Mouse (Mus musculus) midbrain, postnatal 0 days (tissue): ENCODE measurements at regions not wholly inside any gene's neighbourhood (a gene's known extent, or its start where the extent isn't known, plus 50 kb on each side); places are given as distances from the start of the nearest gene placed in this dataset.

Source experiments
- ATAC-seq: fragments of 200-750 bp; cut with Nextera tagmentation; 2 replicates; pipeline ENCODE4 v1.8.0; 2017; ENCODE audit warnings: moderate number of reproducible peaks, mild to moderate bottlenecking, moderate TSS enrichment, moderate library complexity; ENCODE audit not compliant: low FRiP score
- DNase-seq: peaks from one replicate; pipeline ENCODE4 v3.0.0-alpha.2; 2015; ENCODE audit warnings: low spot score
- H3K27ac ChIP-seq: fragments of 300-500 bp; sonication (generic); 2 replicates; pipeline ENCODE4 v1.5.1; 2014; ENCODE audit warnings: low read depth, mild to moderate bottlenecking, low read length, mixed read lengths
- H3K27me3 ChIP-seq: fragments of 300-500 bp; sonication (generic); 2 replicates; pipeline ENCODE4 v1.6.1; 2014; ENCODE audit warnings: low read length, control low read depth, mixed read lengths; ENCODE audit not compliant: insufficient read depth
- H3K36me3 ChIP-seq: fragments of 300-500 bp; sonication (generic); 2 replicates; pipeline ENCODE4 v1.6.1; 2014; ENCODE audit warnings: low read length, control low read depth, mixed read lengths; ENCODE audit not compliant: insufficient read depth
- H3K4me1 ChIP-seq: fragments of 300-500 bp; sonication (generic); 2 replicates; pipeline ENCODE4 v1.6.1; 2014; ENCODE audit warnings: mild to moderate bottlenecking, control low read depth, antibody characterized with exemption, low read length, mixed read lengths; ENCODE audit not compliant: insufficient read depth
- H3K4me2 ChIP-seq: fragments of 300-500 bp; sonication (generic); 2 replicates; pipeline ENCODE4 v1.6.1; 2014; ENCODE audit warnings: low read depth, mild to moderate bottlenecking, low read length, mixed read lengths; ENCODE audit not compliant: poor library complexity, severe bottlenecking
- H3K4me3 ChIP-seq: fragments of 300-500 bp; sonication (generic); 2 replicates; pipeline ENCODE4 v1.5.1; 2014; ENCODE audit warnings: low read depth, mild to moderate bottlenecking, low read length, moderate library complexity
- H3K9ac ChIP-seq: fragments of 300-500 bp; sonication (generic); replicated peaks from 2 replicates; pipeline ENCODE4 v1.6.1; 2014; ENCODE audit warnings: mild to moderate bottlenecking, low read length, moderate library complexity, mixed read lengths; ENCODE audit not compliant: poor library complexity, severe bottlenecking
- H3K9me3 ChIP-seq: fragments of 300-500 bp; sonication (generic); 2 replicates; pipeline ENCODE4 v1.6.1; 2016; ENCODE audit warnings: low read length, control low read depth
- CTCF ChIP-seq: IDR thresholded peaks from 2 replicates; pipeline ENCODE4 v1.5.1; 2016; ENCODE audit warnings: antibody characterized with exemption, mild to moderate bottlenecking
- WGBS: fragments of 180-500 bp; shearing (Covaris S2); extraction: QIAGEN DNeasy Blood & Tissue Kit; methylation state at CpG from one replicate; pipeline ENCODE4 v1.1.7; 2014; 5-methylcytosine and 5-hydroxymethylcytosine counted together

DNA sequence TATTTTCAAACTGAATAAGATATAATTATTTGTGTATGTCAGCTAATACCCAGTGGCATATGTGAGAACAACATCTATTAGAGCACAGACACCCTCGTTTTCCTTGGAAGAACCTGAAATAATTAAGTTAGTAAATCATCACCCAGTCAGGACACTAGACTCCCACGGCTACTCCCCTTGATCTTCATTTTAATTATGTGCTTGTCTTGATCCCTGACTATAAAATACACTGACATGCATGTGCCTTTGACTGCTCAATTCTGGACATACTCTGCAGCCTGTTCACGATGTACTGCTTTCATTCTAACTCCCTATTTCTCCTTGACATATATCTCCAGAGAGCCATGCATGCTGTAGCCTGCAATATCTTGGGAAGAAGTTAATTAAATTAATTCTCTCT lies 232.7 kb upstream of the Atxn7l3b start:
- Histone ChIP-seq H3K36me3 (no peaks in the 10 kb centered on the region), H3K9ac (no peak overlapping the region), H3K27ac (no peak overlapping the region), H3K4me1 (no peaks in the 10 kb centered on the region), H3K27me3 (no peaks in the 10 kb centered on the region), H3K4me3 (no peak overlapping the region), H3K9me3 (no peaks in the 10 kb centered on the region), H3K4me2 (no peak overlapping the region)
- no peak for TF ChIP-seq CTCF
- ATAC-seq, result no peak
- DNase-seq, result peak; percentile 6
- 35% methylated on average over 3 of the region's 3 CpGs for WGBS

DNA sequence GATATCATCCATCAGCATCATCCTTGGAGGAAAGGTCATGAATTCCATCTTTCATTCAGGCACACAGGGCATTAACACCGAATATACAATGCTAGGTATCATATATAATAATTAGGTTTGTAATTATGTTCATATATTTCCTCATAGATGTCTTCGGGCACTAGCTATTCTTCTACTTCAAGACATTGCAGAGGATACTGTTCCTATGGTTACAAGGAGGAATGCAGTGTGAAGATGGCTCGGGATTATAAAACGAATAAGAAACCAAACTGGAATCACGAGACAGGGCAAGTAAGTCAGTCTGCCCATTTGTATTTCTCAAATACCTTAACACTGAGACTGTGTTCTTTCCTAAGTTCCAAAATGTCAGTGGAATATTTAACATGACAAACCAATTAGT lies 231.3 kb upstream of the Atxn7l3b start:
- Histone ChIP-seq H3K4me2 (no peak overlapping the region), H3K9ac (no peak overlapping the region), H3K27me3 (no peaks in the 10 kb centered on the region), H3K4me3 (no peak overlapping the region), H3K36me3 (no peaks in the 10 kb centered on the region), H3K27ac (no peak overlapping the region), H3K9me3 (no peaks in the 10 kb centered on the region), H3K4me1 (no peaks in the 10 kb centered on the region)
- TF ChIP-seq CTCF, result no peak
- DNase-seq, result peak; percentile 8
- WGBS, result 37% methylated on average over 5 of the region's 5 CpGs
- ATAC-seq, result 0 out of 2 replicates have a peak, but pooled peaks have one; percentile 41

DNA sequence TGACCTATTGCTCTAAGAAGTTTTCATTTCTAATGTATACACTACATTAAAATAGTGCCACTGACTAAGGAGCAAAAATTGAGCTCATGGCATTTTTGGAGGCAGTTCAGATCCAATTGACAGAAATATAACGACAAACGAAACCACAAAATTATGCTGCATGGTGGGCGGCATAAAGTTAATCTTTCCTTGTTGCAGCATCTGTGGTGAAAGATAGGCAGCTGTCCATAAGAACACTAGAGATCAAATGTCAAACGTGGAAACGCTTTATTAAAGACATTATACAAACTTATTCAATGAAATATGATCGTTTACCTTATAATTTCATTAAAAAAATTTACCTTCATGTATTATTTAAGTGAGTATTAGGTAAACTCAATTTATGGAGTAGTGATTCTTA lies 230.2 kb upstream of the Atxn7l3b start:
- no peak for TF ChIP-seq CTCF
- no peak for ATAC-seq
- Histone ChIP-seq H3K4me3 (no peak overlapping the region), H3K27ac (no peak overlapping the region), H3K27me3 (no peaks in the 10 kb centered on the region), H3K4me2 (no peak overlapping the region), H3K4me1 (no peaks in the 10 kb centered on the region), H3K9me3 (no peaks in the 10 kb centered on the region), H3K9ac (no peak overlapping the region), H3K36me3 (no peaks in the 10 kb centered on the region)
- DNase-seq, result no peak
- WGBS, result 84% methylated on average over 6 of the region's 6 CpGs

DNA sequence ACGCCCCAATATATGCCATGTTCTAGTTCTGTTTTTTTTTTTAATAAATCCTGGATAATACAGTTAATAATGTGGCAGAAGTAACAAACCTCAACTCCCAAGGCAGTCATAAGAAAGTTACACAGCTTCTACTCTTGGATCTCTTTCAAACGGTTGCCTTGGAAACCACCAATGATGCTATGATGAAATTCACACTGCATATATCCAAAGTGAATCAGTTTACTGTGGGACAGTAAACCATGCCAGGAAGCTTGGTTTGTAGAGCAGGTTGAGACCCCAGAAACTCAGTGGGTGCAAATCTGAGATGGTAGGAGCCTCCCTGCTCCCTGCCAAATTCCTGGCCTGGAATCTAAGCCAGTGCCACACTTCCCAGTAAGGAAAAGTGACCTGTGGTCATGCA lies 212.8 kb upstream of the Atxn7l3b start:
- ATAC-seq (no peak), DNase-seq (peak; percentile 64)
- Histone ChIP-seq H3K9ac (no peak overlapping the region), H3K4me2 (no peak overlapping the region), H3K36me3 (no peaks in the 10 kb centered on the region), H3K4me1 (0 out of 2 replicates have a peak, but pooled peaks cover 3% of the 10 kb centered on the region), H3K27ac (no peak overlapping the region), H3K27me3 (no peaks in the 10 kb centered on the region), H3K9me3 (no peaks in the 10 kb centered on the region), H3K4me3 (no peak overlapping the region)
- no peak for TF ChIP-seq CTCF
- WGBS, result 73% methylated on average over 2 of the region's 2 CpGs

DNA sequence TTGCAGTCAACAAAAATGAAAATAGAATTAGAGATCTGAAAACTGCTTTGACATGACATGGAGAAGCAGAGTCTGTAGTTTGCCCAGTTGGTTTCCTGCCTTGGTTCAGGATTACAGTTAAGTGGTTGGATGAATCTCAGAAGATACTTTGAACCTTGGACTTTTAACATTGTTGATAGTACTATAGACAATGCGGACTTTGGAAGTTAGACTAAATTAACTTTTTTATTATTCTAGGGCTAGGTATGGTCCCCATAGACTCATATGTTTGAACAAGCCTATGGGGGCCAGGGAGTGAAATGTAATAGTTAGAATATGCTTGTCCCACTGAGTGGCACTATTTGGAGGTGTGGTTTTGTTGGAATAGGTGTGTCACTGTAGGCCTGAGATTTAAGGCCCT lies 186.2 kb upstream of the Atxn7l3b start:
- ATAC-seq, result no peak
- no peak for TF ChIP-seq CTCF
- H3K4me2 ChIP-seq, result no peak overlapping the region

DNA sequence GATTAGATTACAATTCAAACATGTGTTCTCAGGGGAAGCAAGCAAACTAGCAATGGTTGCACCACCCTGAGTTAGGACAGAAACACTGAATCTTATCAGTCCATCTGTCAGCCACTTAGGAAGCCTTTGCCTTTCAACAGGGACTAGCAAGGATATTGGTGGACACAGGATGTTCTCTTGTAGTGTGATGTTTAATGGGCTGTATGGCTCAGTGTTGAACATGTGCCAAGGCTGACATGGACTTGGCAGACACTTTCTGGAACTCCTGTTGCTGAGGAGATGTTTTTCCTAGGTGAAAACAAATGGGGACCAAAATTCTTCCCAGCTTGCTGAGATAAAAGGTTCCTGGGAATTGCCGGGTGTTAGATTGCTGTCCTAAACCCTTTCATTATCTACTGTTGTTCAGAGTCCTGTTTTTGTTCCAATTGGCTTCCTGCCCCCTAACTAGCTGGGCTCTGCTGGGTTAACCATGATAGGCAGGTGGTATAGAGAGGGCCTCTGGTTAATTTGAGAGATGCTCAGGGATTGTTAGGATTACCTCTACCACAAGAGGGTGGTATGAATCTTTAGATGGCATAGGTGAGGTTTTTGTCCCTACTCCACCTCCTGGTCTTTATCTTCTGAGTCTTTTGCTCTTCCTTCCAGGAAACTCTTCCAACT lies 177.1 kb upstream of the Atxn7l3b start:
- no peaks in the 10 kb centered on the region for H3K9me3 ChIP-seq
- peak; percentile 61 for TF ChIP-seq CTCF
- ATAC-seq (no peak), DNase-seq (peak; percentile 82)
- no peak overlapping the region for H3K9ac ChIP-seq
- H3K27me3 ChIP-seq, result no peaks in the 10 kb centered on the region
- no peak overlapping the region for H3K4me2 ChIP-seq
- no peaks in the 10 kb centered on the region for H3K36me3 ChIP-seq
- 24% methylated on average over 1 of the region's 1 CpGs for WGBS
- no peaks in the 10 kb centered on the region; the same call in 1 of the 2 replicates for H3K4me1 ChIP-seq
- H3K4me3 ChIP-seq, result no peak overlapping the region
- H3K27ac ChIP-seq, result no peak overlapping the region

More for the DNA sequence above, 186.2 kb upstream of the Atxn7l3b start:
- H3K9ac ChIP-seq, result no peak overlapping the region
- no peak overlapping the region for H3K4me3 ChIP-seq
- no peaks in the 10 kb centered on the region for H3K27me3 ChIP-seq
- H3K9me3 ChIP-seq, result no peaks in the 10 kb centered on the region
- 97% methylated on average over 1 of the region's 1 CpGs for WGBS
- no peaks in the 10 kb centered on the region for H3K36me3 ChIP-seq
- H3K4me1 ChIP-seq, result no peaks in the 10 kb centered on the region
- no peak for DNase-seq
- no peak overlapping the region for H3K27ac ChIP-seq
